Mouse (Mus musculus) embryonic fibroblast, embryonic 13.5 days (primary cell): ENCODE measurements at regions not wholly inside any gene's neighbourhood (a gene's known extent, or its start where the extent isn't known, plus 50 kb on each side); places are given as distances from the start of the nearest gene placed in this dataset.

Experiments
- CTCF ChIP-seq: IDR thresholded peaks from 2 replicates; pipeline ENCODE4 v1.5.1; 2011; ENCODE audit warnings: mild to moderate bottlenecking, control low read depth, low read length, moderate library complexity, borderline replicate concordance; ENCODE audit not compliant: insufficient read depth
- POLR2A ChIP-seq: IDR thresholded peaks from 2 replicates; pipeline ENCODE4 v1.6.1; 2011; ENCODE audit warnings: low read depth, mild to moderate bottlenecking, control low read depth, low read length, moderate library complexity

DNA sequence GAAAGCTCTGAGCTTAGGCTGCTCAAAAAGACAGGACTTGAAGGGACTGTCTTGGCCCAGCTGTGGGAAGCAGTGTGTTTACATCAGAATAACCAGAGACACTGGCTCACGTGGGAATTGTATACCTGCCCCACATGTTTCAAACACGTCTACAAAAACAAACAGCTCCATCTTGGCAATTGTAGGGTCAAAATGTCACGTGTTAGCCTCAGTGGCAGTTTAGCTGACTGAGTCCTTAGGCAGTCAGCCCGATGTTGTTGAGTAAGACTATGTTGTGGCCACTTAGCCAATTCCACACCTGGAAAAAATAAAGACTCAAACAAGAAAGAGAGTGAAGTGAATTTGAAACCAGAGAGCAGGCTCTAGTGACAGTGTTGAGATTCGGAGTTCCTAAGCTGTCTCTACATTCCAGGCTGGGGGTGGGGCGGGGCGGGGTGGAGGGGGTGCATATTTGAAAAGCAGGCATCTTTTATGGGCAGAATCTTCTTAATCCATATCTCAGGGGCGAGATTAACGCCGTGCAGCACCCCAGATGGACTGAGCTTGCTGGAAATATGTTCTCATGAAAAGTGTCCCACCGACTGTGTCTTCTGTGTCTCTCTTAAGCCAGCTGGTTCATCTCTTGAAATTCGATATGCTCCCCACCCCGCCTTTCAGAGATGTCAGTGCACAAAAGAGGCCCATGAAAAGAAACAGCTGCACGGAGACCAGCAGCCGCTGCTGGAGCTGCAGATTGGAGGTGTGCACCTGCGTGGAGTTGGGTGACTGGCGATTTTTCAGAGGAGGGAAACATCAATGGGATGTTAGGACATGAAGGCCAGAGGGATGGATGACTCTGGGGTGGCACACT is 116.3 kb downstream of the Slc4a3 start:
- TF ChIP-seq CTCF (no peak), POLR2A (no peak)
